Mouse (Mus musculus) MEL (cell line): ENCODE measurements around the gene Zfp433. TPM values are rescaled to one million over a fixed set of nuclear protein-coding genes. Genes with fewer than 3 reads are reported as not detected.
"Not testable (repeated sequence)": the region's sequence is repeated elsewhere in the genome, so short reads cannot be mapped to it uniquely, and the experiment has no call there.

Source experiments
- DNase-seq: peaks from one replicate; pipeline ENCODE4 v3.0.0; 2011; ENCODE audit warnings: low read depth, low spot score
- H3K27ac ChIP-seq: 2 replicates; pipeline ENCODE4 v1.5.1; 2012; ENCODE audit warnings: low read depth, mild to moderate bottlenecking, control low read depth, low read length, moderate library complexity; ENCODE audit not compliant: control insufficient read depth
- H3K27me3 ChIP-seq, 2 experiments: fragments of 150-350 bp in 1 of 2; sonication (generic) in 1 of 2; 2 replicates each; pipeline ENCODE4 v1.6.1; 2012; ENCODE audit warnings: low read length in 2 of 2, mild to moderate bottlenecking in 2 of 2, improper control_type of control experiment in 1 of 2, moderate library complexity in 1 of 2; ENCODE audit not compliant: insufficient read depth in 2 of 2, control insufficient read depth in 1 of 2
- H3K36me3 ChIP-seq, 2 experiments: 2 replicates each; pipeline ENCODE4 v1.6.1; 2012 to 2014; ENCODE audit warnings: low read length in 2 of 2, improper control_type of control experiment in 1 of 2, inconsistent platforms in 1 of 2, mild to moderate bottlenecking in 1 of 2; ENCODE audit not compliant: insufficient read depth in 2 of 2, control insufficient read depth in 1 of 2
- H3K4me1 ChIP-seq, 2 experiments: fragments of 150-350 bp in 1 of 2; sonication (generic) in 1 of 2; 2 replicates each; pipeline ENCODE4 v1.6.1; 2012; ENCODE audit warnings: low read length in 2 of 2, improper control_type of control experiment in 1 of 2, mild to moderate bottlenecking in 1 of 2; ENCODE audit not compliant: insufficient read depth in 2 of 2, control insufficient read depth in 1 of 2
- H3K4me3 ChIP-seq, 2 experiments: fragments of 150-350 bp in 1 of 2; sonication (generic) in 1 of 2; 2 replicates each; pipeline ENCODE4 v1.5.1; 2012; ENCODE audit warnings: low read depth in 2 of 2, low read length in 2 of 2, mild to moderate bottlenecking in 2 of 2, moderate library complexity in 2 of 2, control low read depth in 1 of 2, improper control_type of control experiment in 1 of 2; ENCODE audit not compliant: control insufficient read depth in 1 of 2, insufficient read depth in 1 of 2
- H3K79me2 ChIP-seq: 2 replicates; pipeline ENCODE4 v1.6.1; 2012; ENCODE audit warnings: mild to moderate bottlenecking, low read length, moderate library complexity; ENCODE audit not compliant: control insufficient read depth, poor library complexity, insufficient read depth
- H3K9ac ChIP-seq: 2 replicates; pipeline ENCODE4 v1.6.1; 2012; ENCODE audit warnings: low read depth, mild to moderate bottlenecking, control low read depth, low read length, moderate library complexity; ENCODE audit not compliant: control insufficient read depth, poor library complexity, severe bottlenecking
- H3K9me3 ChIP-seq: fragments of 150-350 bp; sonication (generic); replicated peaks from 2 replicates; pipeline ENCODE4 v1.6.1; 2012; ENCODE audit warnings: mild to moderate bottlenecking, low read length, improper control_type of control experiment, moderate library complexity; ENCODE audit not compliant: insufficient read depth
- polyA plus RNA-seq, 2 experiments: library from polyadenylated mRNA; stranded (reverse) in 1 of 2; unstranded in 1 of 2; fragments of >175 nt in 1 of 2; fragments of >200 nt in 1 of 2; gene quantifications; 2 replicates each; pipeline versions ENCODE4 v1.2.1 to v1.2.4; 2012; ENCODE audit warnings: low replicate concordance in 2 of 2, low read depth in 1 of 2; ENCODE audit not compliant: insufficient read length in 2 of 2, insufficient read depth in 1 of 2, missing spikeins in 1 of 2
- total RNA-seq: library from RNA; depleted of rRNA; stranded (reverse); fragments of 300-350 nt; gene quantifications from 2 replicates; pipeline ENCODE4 v1.2.3, GENCODE M21; 2012; rRNA removed

Gene Zfp433
- total and polyA plus RNA-seq, 3 experiments = 3.0 to 4.9 TPM; not detected in 1

GRCm38 (mm10) chr10:81770506-81771403 lies 66.1 kb downstream of the Zfp433 start, which contains the start of gene Gm3055:
TSS of gene Gm3055 (minus strand) at chr10:81771161.
- not testable (repeated sequence) for H3K4me1 ChIP-seq, H3K36me3 ChIP-seq, H3K9me3 ChIP-seq, H3K4me3 ChIP-seq, DNase-seq, H3K27me3 ChIP-seq, H3K9ac ChIP-seq, H3K79me2 ChIP-seq, H3K27ac ChIP-seq

DNA sequence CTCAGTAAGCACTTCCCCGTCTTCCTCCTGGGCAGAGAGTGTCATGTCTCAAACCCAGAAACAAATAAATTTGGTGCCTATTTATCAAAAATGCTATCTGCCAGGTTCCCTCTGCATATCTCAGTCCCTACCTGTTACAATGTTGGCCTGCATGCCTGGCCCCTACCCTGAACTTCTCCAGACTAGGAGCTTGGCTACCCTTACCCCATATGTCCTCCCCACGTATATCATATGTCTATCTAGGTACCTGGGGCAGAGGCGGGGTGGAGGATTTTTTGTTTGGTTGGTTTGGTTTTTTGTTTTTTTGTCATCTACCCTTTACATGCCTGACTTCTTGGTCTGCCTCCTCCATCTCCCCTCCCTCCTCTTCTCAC lies 66.8 kb downstream of the Zfp433 start:
- H3K36me3 ChIP-seq = not testable (repeated sequence)

More for the DNA sequence above, 66.8 kb downstream of the Zfp433 start:
- not testable (repeated sequence) for H3K27me3 ChIP-seq, DNase-seq, H3K4me1 ChIP-seq, H3K9me3 ChIP-seq, H3K27ac ChIP-seq, H3K79me2 ChIP-seq, H3K4me3 ChIP-seq, H3K9ac ChIP-seq

Other genes starting within 250 kb of the Zfp433 start
- gene Nfic, start 249.2 kb upstream of the Zfp433 start, total RNA-seq = 2.0 and 3.6 TPM in 2 replicates
- gene Nfic, start 249.2 kb upstream of the Zfp433 start, polyA plus RNA-seq = 1 to 10 TPM in 1 of 2 experiments, not detected in 1; 9.7 TPM
- 0.03 and 0.08 TPM in 2 replicates for gene Celf5, start 222.1 kb upstream of the Zfp433 start, total RNA-seq
- under 1 TPM in 1 of 2 experiments, not detected in 1; 0.38 TPM for gene Celf5, start 222.1 kb upstream of the Zfp433 start, polyA plus RNA-seq
- gene Ncln, start 208.4 kb upstream of the Zfp433 start, total RNA-seq = 120 and 136 TPM in 2 replicates
- gene Ncln, start 208.4 kb upstream of the Zfp433 start, polyA plus RNA-seq = 100 to 1,000 TPM; 215 to 276 TPM
- 1.7 and 2.1 TPM in 2 replicates for gene S1pr4, start 204.7 kb upstream of the Zfp433 start, total RNA-seq
- 1 to 10 TPM in 1 of 2 experiments, not detected in 1; 1.6 TPM for gene S1pr4, start 204.7 kb upstream of the Zfp433 start, polyA plus RNA-seq
- gene Gna15, start 180.6 kb upstream of the Zfp433 start, total RNA-seq = 28.2 and 33.0 TPM in 2 replicates
- 100 to 1,000 TPM in 1 of 2 experiments, 10 to 100 TPM in 1; 23.0 to 142 TPM for gene Gna15, start 180.6 kb upstream of the Zfp433 start, polyA plus RNA-seq
- gene Gna11, start 159.6 kb upstream of the Zfp433 start, total RNA-seq = 12.2 and 14.1 TPM in 2 replicates
- 10 to 100 TPM in 1 of 2 experiments, not detected in 1; 18.4 TPM for gene Gna11, start 159.6 kb upstream of the Zfp433 start, polyA plus RNA-seq
- gene Aes, start 145.3 kb upstream of the Zfp433 start, total RNA-seq = 170 and 197 TPM in 2 replicates
- gene Aes, start 145.3 kb upstream of the Zfp433 start, polyA plus RNA-seq = 100 to 1,000 TPM in 1 of 2 experiments, not detected in 1; 355 TPM
- 0.19 and 0.75 TPM in 2 replicates for gene Tle2, start 130.3 kb upstream of the Zfp433 start, total RNA-seq
- gene Tle2, start 130.3 kb upstream of the Zfp433 start, polyA plus RNA-seq = 1 to 10 TPM in 1 of 2 experiments, not detected in 1; 2.4 TPM
- gene Tle6, start 103.8 kb upstream of the Zfp433 start, total RNA-seq = 16.9 and 17.3 TPM in 2 replicates
- 10 to 100 TPM in 1 of 2 experiments, not detected in 1; 31.9 TPM for gene Tle6, start 103.8 kb upstream of the Zfp433 start, polyA plus RNA-seq
- gene BC025920, start 98.6 kb upstream of the Zfp433 start, total RNA-seq = 0.98 and 1.1 TPM in 2 replicates
- 1 to 10 TPM in 1 of 2 experiments, not detected in 1; 1.7 TPM for gene BC025920, start 98.6 kb upstream of the Zfp433 start, polyA plus RNA-seq
- gene Sirt6, start 77.0 kb upstream of the Zfp433 start, total RNA-seq = 8.2 and 10.5 TPM in 2 replicates
- 10 to 100 TPM in 1 of 2 experiments, not detected in 1; 38.2 TPM for gene Sirt6, start 77.0 kb upstream of the Zfp433 start, polyA plus RNA-seq
- gene Ankrd24, start 76.3 kb upstream of the Zfp433 start, total RNA-seq = 3.2 and 4.5 TPM in 2 replicates
- 10 to 100 TPM in 1 of 2 experiments, not detected in 1; 14.6 TPM for gene Ankrd24, start 76.3 kb upstream of the Zfp433 start, polyA plus RNA-seq
- gene Gm10778, start 55.8 kb upstream of the Zfp433 start, total RNA-seq = 3.5 and 3.9 TPM in 2 replicates
- 1 to 10 TPM in 1 of 2 experiments, not detected in 1; 2.0 TPM for gene Gm10778, start 55.8 kb upstream of the Zfp433 start, polyA plus RNA-seq
- not detected in 2 replicates for gene Gm3055, start 66.3 kb downstream of the Zfp433 start, total RNA-seq
- not detected for gene Gm3055, start 66.3 kb downstream of the Zfp433 start, polyA plus RNA-seq
- gene Gm4767, start 107.4 kb downstream of the Zfp433 start, total RNA-seq = 1.2 and 1.3 TPM in 2 replicates
- under 1 TPM in 1 of 2 experiments, not detected in 1; 0.24 TPM for gene Gm4767, start 107.4 kb downstream of the Zfp433 start, polyA plus RNA-seq
- gene Gm32687, start 159.1 kb downstream of the Zfp433 start, total RNA-seq = 0.12 TPM in 1 of 2 replicates, not detected in the other
- gene Gm32687, start 159.1 kb downstream of the Zfp433 start, polyA plus RNA-seq = not detected
- gene Zfp781, start 225.7 kb downstream of the Zfp433 start, total RNA-seq = 0.03 TPM in 1 of 2 replicates, not detected in the other
- under 1 TPM in 1 of 2 experiments, not detected in 1; 0.26 TPM for gene Zfp781, start 225.7 kb downstream of the Zfp433 start, polyA plus RNA-seq